Mouse (Mus musculus) ES-E14 (cell line): Measurements from ENCODE around the gene Tmem183a. TPM values are rescaled to one million over a fixed set of nuclear protein-coding genes. Genes with fewer than 3 reads are reported as not detected.

Experiments
- DNase-seq: peaks from one replicate; pipeline ENCODE4 v3.0.0-alpha.2; 2013; ENCODE audit warnings: low read depth, low spot score
- H3K27ac ChIP-seq: 2 replicates; pipeline ENCODE4 v1.5.1; 2012; ENCODE audit warnings: low read depth, mild to moderate bottlenecking, low read length, moderate library complexity, mixed read lengths; ENCODE audit not compliant: poor library complexity, insufficient read depth, severe bottlenecking
- H3K36me3 ChIP-seq: 2 replicates; pipeline ENCODE4 v1.6.1; 2012; ENCODE audit warnings: mild to moderate bottlenecking, low read length, moderate library complexity, mixed read lengths; ENCODE audit not compliant: control insufficient read depth, poor library complexity, insufficient read depth, severe bottlenecking
- H3K4me1 ChIP-seq, 2 experiments: fragments of 150-350 bp in 1 of 2; sonication (generic) in 1 of 2; 2 replicates each; pipeline ENCODE4 v1.6.1; 2012; ENCODE audit warnings: low read length in 2 of 2, mild to moderate bottlenecking in 1 of 2, mixed read lengths in 1 of 2; ENCODE audit not compliant: control insufficient read depth in 2 of 2, insufficient read depth in 2 of 2, poor library complexity in 1 of 2
- H3K4me3 ChIP-seq, 2 experiments: fragments of 150-350 bp in 1 of 2; sonication (generic) in 1 of 2; 2 replicates each; pipeline ENCODE4 v1.5.1; 2012; ENCODE audit warnings: low read length in 2 of 2, low read depth in 1 of 2, mild to moderate bottlenecking in 1 of 2, mixed read lengths in 1 of 2; ENCODE audit not compliant: insufficient read depth in 1 of 2, poor library complexity in 1 of 2, severe bottlenecking in 1 of 2
- H3K9ac ChIP-seq: 2 replicates; pipeline ENCODE4 v1.6.1; 2012; ENCODE audit warnings: low read depth, mild to moderate bottlenecking, low read length, mixed read lengths; ENCODE audit not compliant: poor library complexity, insufficient read depth, severe bottlenecking
- H3K9me3 ChIP-seq: fragments of 150-350 bp; sonication (generic); 2 replicates; pipeline ENCODE4 v1.6.1; 2012; ENCODE audit warnings: low read depth, mild to moderate bottlenecking, low read length; ENCODE audit not compliant: control insufficient read depth, insufficient read depth
- CHD2 ChIP-seq: IDR thresholded peaks from 2 replicates; pipeline ENCODE4 v1.6.1; 2014; ENCODE audit warnings: mild to moderate bottlenecking, low read depth, low read length, inconsistent platforms
- HCFC1 ChIP-seq: IDR thresholded peaks from 2 replicates; pipeline ENCODE4 v1.6.1; 2012; ENCODE audit warnings: low read length, inconsistent platforms, borderline replicate concordance; ENCODE audit not compliant: insufficient read depth
- MAFK ChIP-seq: IDR thresholded peaks from 2 replicates; pipeline ENCODE4 v1.6.1; 2014; ENCODE audit warnings: mild to moderate bottlenecking, low read depth, low read length, inconsistent platforms; ENCODE audit not compliant: insufficient read depth
- ZC3H11A ChIP-seq: IDR thresholded peaks from 2 replicates; pipeline ENCODE4 v1.6.1; 2012; ENCODE audit warnings: low read depth, mild to moderate bottlenecking, inconsistent platforms, low read length, borderline replicate concordance
- ZNF384 ChIP-seq: IDR thresholded peaks from 2 replicates; pipeline ENCODE4 v1.6.1; 2012; ENCODE audit warnings: low read depth, low read length, inconsistent platforms
- in situ Hi-C, 2 experiments: fragments of 600-800 bp; cut with MboI; formaldehyde crosslinking; loops; one replicate each; pipeline ENCODE4 v1.15.1; 2025; ENCODE audit warnings: low sequenced_read_pairs in 2 of 2, inconsistent platforms in 1 of 2; ENCODE audit not compliant: unreplicated experiment in 2 of 2
- total RNA-seq: library from RNA; depleted of rRNA; stranded (reverse); fragments of 300-350 nt; gene quantifications from 2 replicates; pipeline ENCODE4 v1.2.3, GENCODE M21; 2012

The Tmem183a gene
- total RNA-seq, 1 experiment: 100 TPM

GRCm38 (mm10) chr1:134384581-134384980, 22.8 kb upstream of the Tmem183a start:
- Histone ChIP-seq H3K9me3 (no peaks in the 10 kb centered on the region), H3K36me3 (no peaks in the 10 kb centered on the region), H3K4me3 (peak overlapping the region in 1 of 2 experiments; percentile 30; a peak in 1 of 4 replicates), H3K9ac (no peak overlapping the region), H3K4me1 (peaks cover 4 to 5% of the 10 kb centered on the region in 2 experiments; a peak in 3 of 4 replicates), H3K27ac (no peak overlapping the region)
- in situ Hi-C loops: no loop called here
- no peak for TF ChIP-seq HCFC1
- TF ChIP-seq MAFK: no peak
- no peak for TF ChIP-seq CHD2
- no peak for TF ChIP-seq ZC3H11A
- TF ChIP-seq ZNF384: no peak
- DNase-seq: peak; percentile 47

- H3K27ac ChIP-seq: peak overlapping the region; percentile 52
- TF ChIP-seq ZC3H11A (no peak), CHD2 (no peak), ZNF384 (no peak), HCFC1 (no peak), MAFK (no peak)
- H3K4me3 ChIP-seq: peak overlapping the region; percentile 52 to 54
- no peaks in the 10 kb centered on the region for H3K9me3 ChIP-seq
- H3K36me3 ChIP-seq: no peaks in the 10 kb centered on the region
- peaks cover 4 to 5% of the 10 kb centered on the region in 2 experiments; a peak in 3 of 4 replicates for H3K4me1 ChIP-seq
- peak; percentile 62 for DNase-seq
- in situ Hi-C loops: no loop called here
- H3K9ac ChIP-seq: peak overlapping the region; percentile 58; the same call in 1 of the 2 replicates
Measured at GRCm38 (mm10) chr1:134381795-134382625, 20.2 kb upstream of the Tmem183a start.

- H3K27ac ChIP-seq: no peak overlapping the region
- H3K9me3 ChIP-seq: no peaks in the 10 kb centered on the region
- DNase-seq: no peak
- no peak overlapping the region for H3K9ac ChIP-seq
- H3K36me3 ChIP-seq: no peaks in the 10 kb centered on the region
- H3K4me1 ChIP-seq: peaks cover 4 to 5% of the 10 kb centered on the region in 2 experiments; a peak in 3 of 4 replicates
- H3K4me3 ChIP-seq: no peak overlapping the region
- no peak for TF ChIP-seq HCFC1
- TF ChIP-seq ZNF384: no peak
- no peak for TF ChIP-seq MAFK
- in situ Hi-C loops: no loop called here
Measured at GRCm38 (mm10) chr1:134381051-134381450, 19.3 kb upstream of the Tmem183a start.

GRCm38 (mm10) chr1:134374124-134374523, 12.3 kb upstream of the Tmem183a start:
- Histone ChIP-seq H3K4me3 (no peak overlapping the region), H3K9me3 (peaks cover 2% of the 10 kb centered on the region; the same call in 1 of the 2 replicates), H3K9ac (no peak overlapping the region), H3K36me3 (no peaks in the 10 kb centered on the region), H3K27ac (no peak overlapping the region), H3K4me1 (no peaks in the 10 kb centered on the region)
- in situ Hi-C loops: no loop called here
- DNase-seq: no peak
- TF ChIP-seq MAFK (no peak), HCFC1 (no peak), ZNF384 (no peak), CHD2 (no peak), ZC3H11A (no peak)
